Mouse (Mus musculus) testis, postnatal 10 days (tissue): ENCODE data around the gene Kncn.

Source experiments
- DNase-seq: peaks from one replicate; pipeline ENCODE4 v3.0.0; 2021; ENCODE audit warnings: low spot score

Gene Kncn

GRCm38 (mm10) chr4:115884022-115884421 lies at the start of gene Kncn:
Gene Kncn (plus strand): TSS chr4:115884400.
- DNase-seq = no peak

GRCm38 (mm10) chr4:115835576-115835975 lies 48.6 kb upstream of the Kncn start:
- no peak for DNase-seq

- DNase-seq = no peak
These were observed 46.0 kb upstream of the Kncn start for GRCm38 (mm10) chr4:115838196-115838595.

- peak; percentile 97 for DNase-seq
These were observed 45.2 kb upstream of the Kncn start, which contains the start of gene Mknk1 for GRCm38 (mm10) chr4:115838696-115839641. Gene Mknk1 (plus strand): TSS chr4:115839198.

- DNase-seq = no peak
These were observed 44.2 kb upstream of the Kncn start for GRCm38 (mm10) chr4:115839956-115840355.

- DNase-seq = no peak
These were observed 43.4 kb upstream of the Kncn start for GRCm38 (mm10) chr4:115840842-115841241.

GRCm38 (mm10) chr4:115846656-115847055 lies 37.5 kb upstream of the Kncn start:
- DNase-seq = no peak

- DNase-seq = no peak
These were observed 36.8 kb upstream of the Kncn start for GRCm38 (mm10) chr4:115847377-115847776.

GRCm38 (mm10) chr4:115848083-115848482 lies 36.1 kb upstream of the Kncn start:
- no peak for DNase-seq

- no peak for DNase-seq
These were observed 35.1 kb upstream of the Kncn start for GRCm38 (mm10) chr4:115848990-115849677.

- no peak for DNase-seq
These were observed 34.1 kb upstream of the Kncn start for GRCm38 (mm10) chr4:115850111-115850510.

- no peak for DNase-seq
These were observed 33.6 kb upstream of the Kncn start for GRCm38 (mm10) chr4:115850631-115851030.

- DNase-seq = no peak
These were observed 32.6 kb upstream of the Kncn start for GRCm38 (mm10) chr4:115851569-115851968.

GRCm38 (mm10) chr4:115855100-115855499 lies 29.1 kb upstream of the Kncn start:
- DNase-seq = no peak

GRCm38 (mm10) chr4:115855609-115856008 lies 28.6 kb upstream of the Kncn start:
- no peak for DNase-seq

GRCm38 (mm10) chr4:115856282-115856681 lies 27.9 kb upstream of the Kncn start:
- DNase-seq = no peak

- no peak for DNase-seq
These were observed 26.8 kb upstream of the Kncn start for GRCm38 (mm10) chr4:115857293-115857883.

- no peak for DNase-seq
These were observed 20.8 kb upstream of the Kncn start for GRCm38 (mm10) chr4:115863352-115863751.

GRCm38 (mm10) chr4:115863880-115864279 lies 20.3 kb upstream of the Kncn start:
- no peak for DNase-seq

GRCm38 (mm10) chr4:115869512-115870210 lies 14.5 kb upstream of the Kncn start:
- no peak for DNase-seq

- DNase-seq = no peak
These were observed 11.0 kb upstream of the Kncn start for GRCm38 (mm10) chr4:115873231-115873630.

GRCm38 (mm10) chr4:115878216-115878678 lies 6.0 kb upstream of the Kncn start:
- DNase-seq = no peak
